Mouse (Mus musculus) retina, postnatal 7 days (tissue): ENCODE data around the gene Rras.

Experiments used
- DNase-seq: peaks from one replicate; pipeline ENCODE4 v3.0.0-alpha.2; 2012; ENCODE audit warnings: low read depth, low spot score

Gene Rras

DNA sequence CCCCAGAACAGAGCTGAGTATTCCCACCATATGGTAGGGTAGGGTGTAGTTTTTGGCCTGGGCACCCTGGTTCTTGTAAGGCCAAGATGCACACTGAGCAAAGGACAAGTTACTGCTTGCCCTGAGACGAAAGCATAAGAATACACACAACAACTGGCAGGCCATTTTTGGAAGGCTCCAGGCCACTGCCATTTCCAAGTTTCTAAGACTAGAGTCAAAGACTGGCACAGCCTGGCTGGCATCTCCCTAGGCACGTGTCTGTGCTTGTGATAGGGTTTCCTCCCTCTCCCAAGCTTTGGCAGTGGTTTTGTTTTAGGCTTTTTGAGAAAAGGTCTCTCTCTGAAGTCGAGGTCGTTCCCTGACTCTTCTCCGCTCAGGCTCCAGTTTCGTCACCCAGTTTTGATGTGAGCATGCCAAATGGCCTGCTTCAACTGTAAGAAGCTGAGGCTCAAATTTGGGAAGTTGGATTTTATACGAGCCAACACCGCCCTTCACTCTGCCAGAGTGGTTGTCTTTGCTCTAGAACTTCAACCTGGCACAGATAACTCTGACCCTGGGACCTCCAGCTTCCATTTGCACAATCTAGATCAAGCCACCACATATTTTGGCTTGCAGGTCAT, 8.0 kb downstream of the Rras start:
- no peak for DNase-seq

DNA sequence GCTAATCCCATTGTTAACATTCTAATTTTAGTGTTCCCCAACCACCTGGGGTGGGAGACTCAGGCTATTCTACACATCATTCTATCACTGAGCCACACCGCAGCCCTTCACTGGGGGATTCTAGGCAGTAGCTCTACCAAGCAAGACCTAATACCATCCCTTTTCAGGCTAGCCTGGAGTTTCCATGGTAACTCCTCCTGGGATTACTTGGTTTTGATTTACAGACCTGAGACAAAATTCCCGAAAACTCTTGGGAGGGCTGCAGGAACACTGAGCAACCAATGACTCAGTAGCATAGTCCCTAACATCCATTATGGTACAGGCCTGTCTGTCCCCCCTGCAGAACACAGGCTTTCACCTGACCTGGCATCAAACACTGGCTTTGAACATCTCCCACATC, 8.5 kb downstream of the Rras start:
- DNase-seq = no peak

DNA sequence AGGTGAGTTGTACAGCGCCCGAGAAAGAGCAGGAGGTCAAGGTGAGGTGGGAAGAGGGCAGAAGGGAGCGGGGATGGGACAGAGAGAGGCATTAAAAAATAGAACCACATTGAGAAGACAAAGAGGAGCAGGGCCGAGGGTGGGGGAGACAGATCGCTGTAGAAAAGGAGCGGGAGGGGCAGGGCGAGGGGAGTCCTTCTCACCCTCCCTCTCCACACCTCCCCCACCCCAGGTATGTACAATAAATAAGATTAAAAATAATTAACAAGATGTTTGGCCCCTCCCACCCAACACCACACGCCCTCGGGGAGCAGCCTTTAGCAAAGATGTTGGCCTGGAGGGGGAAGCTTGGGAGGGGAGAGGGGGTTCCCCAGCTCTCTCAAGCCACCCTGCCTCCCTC, 10.0 kb downstream of the Rras start:
- DNase-seq = no peak

DNA sequence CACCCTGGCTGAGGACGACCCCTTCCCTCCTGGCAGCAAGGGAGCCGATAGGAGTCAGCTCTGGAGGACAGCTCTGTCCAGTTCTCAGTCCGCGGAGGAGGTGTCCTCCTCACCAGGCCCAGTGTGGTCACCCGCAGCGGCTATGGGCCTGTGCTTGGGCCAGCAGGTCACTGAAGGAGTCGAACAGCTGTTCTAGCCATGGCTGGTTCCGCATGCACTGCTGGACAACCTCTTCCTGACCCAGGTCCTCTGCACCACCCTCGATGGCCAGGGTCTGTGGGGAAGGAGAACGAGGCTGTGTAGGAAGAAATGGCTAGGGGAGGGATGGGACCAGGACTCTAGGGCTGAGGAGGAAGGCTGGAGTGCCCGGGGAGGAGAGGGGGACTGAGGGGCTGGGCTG, 10.6 kb downstream of the Rras start:
- no peak for DNase-seq

DNA sequence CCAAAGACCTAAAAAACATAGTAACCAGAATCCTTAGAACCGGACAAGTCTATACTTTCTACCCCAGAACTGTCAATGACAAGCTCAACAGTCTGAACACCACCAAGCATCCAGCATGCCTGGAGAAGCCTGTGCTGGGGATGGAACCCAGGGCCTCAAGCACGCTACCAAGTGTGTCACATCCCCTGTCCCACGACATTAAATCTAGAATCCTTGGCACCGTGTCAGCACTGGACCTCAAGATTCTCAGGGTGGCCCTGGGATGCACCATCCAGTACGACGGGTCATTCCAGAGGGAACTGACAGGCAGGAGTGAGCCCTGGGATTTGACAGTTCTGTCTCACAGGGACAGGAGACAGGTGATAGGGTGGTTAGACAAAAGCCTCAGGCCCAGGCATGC, 12.2 kb downstream of the Rras start:
- no peak for DNase-seq

DNA sequence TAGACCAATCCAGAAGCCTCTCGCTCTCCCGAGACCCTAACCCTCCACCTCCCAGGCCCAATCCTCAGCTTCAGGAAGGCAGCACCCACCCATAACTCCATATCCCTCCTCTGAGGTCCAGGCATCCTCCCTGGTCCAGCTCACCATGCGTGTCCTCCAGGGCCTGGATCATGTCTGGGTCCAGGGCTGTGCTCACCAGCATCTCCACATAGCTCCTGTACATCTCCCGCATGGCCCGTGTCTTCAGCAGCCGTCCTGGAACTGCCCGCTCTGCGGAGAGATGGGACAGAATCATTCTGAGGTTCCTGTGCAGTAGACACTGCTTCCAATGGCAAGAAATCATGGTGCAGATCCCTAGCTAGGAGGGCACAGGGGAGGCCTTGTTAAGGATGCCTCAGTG, 13.1 kb downstream of the Rras start:
- no peak for DNase-seq

DNA sequence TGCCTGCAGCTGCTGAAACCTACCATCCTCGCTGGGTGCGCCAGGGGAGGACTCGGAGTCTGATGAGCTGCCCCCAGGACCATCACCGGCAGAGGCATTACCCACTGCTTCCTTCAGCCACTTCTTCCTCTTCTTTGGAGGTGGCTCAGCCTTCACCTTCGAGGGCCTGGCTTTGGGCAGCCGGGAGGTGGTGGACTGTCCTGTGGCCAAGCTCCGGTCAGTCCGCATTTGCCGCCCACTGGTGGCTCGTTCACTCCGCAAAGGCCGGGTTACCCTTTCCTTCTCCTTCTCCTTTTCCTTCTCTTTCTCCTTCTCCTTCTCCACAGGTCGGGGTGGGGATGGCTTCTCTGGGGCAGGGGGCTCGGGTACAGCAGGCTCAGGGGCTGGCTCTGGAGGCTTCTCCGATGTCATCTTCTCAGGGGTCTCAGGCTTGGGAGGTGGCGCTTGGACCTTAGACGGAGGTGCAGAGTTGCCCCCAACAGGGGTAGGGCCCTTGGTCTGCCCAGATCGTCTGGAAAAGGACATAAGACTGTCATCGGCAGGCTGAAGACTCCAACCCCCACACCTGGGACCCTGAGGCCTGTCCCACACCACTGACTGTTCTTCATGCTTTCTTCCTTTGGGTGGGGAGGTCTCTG, 16.1 kb downstream of the Rras start:
- no peak for DNase-seq

DNA sequence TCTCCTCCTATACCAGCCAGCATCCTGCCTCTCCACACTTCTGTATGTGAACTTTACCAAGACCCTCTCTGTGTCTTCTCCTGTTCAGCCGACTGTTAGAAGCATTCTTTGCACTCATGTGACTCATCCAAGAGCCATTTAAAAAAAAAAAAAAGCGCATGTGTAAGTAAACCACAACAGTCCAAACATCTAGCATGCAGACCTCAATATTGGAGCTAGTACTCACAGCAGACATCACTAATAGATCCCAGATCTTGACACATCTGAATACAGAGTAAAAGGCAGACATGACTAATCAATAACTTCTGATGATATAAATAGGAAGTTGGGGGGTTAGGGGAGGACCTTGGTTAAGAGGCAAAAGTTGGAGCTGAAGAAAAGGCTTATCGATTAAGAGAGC, 17.9 kb downstream of the Rras start:
- no peak for DNase-seq

DNA sequence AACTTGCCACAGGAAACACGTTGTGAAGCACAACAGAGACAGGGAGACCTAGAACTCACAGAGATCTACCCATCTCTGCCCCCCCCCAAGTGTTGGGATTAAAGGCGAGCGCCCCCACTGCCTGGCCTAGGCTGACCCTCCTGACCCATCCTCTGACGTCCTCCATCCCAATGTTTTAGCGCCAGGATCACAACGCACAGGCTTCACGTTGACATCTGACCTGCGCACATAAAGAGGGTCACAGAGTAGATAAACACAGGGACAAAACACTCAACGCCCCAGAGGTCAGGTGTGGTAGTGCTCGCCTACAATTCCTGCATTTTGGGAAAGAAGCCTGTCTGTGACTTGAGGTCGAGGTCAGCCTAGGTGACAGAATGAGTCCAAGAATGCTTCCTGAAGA, 18.9 kb downstream of the Rras start:
- DNase-seq = no peak

DNA sequence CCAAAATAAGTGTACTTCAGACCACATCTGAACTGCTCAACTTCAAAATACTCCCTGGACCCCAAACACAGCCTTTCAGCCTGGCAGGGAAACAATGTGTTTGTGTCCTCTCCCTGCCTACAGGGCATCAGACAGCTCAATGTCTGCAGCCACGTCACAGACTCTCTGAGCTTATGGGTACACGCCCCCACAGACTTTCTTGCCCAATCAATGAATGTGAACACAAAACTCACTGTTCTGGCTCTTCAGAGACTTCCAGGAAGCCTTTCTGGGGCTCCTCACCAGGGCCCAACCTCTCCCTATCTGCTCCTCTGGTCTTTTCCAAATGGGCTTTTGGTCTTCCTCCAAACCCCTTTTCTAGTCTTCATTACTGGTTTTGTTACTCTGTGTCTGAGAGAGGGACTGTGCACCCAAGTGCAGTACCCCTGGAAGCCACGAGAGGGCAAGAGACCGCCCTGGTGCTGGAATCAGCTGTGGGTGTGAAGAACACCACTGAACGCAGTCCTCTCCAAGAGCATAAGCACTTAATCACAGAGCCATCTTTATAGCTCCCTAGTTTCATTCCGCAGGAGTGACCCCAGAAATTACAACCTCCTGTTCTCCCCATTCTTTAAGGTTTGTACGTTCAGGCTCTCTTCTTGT, 20.1 kb downstream of the Rras start:
- DNase-seq = no peak

DNA sequence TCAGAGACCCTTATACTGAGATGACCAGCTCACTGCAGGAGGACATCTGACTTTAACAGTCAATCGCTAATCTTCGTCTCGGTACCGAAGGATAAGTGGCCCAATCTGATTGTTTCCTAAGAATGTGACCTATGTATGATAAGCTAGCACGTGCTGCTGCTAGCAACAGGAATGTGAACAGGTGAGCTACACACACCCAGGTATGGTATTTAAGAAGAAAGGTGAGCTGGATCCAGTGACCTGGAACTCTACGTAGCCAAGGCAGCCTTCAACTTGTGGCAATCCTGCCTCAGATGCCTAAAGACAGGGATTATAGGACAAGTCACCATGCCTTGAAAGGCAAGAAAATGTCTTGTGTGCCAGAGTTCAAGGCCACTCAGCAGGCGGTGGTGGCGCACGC, 20.6 kb downstream of the Rras start:
- no peak for DNase-seq

DNA sequence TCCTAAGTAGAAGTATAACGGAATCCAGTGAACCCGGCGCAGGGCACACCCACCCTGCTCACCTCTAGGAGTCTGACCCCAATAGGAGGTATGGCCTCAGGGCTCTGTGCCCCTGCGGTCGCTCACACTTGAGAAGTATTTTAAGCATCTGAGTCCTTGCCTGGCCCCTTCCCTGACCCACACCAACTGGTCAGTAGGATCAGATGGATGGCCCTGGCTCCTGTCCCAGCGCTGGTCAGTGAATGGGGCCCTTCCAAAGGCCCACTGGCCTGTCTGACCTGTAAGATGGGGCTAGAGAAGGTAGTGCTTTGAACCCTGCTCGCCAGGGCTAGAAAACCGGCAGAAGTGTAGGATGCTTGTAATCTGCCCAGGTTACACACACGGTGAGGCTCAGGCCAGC, 23.1 kb downstream of the Rras start:
- no peak for DNase-seq

DNA sequence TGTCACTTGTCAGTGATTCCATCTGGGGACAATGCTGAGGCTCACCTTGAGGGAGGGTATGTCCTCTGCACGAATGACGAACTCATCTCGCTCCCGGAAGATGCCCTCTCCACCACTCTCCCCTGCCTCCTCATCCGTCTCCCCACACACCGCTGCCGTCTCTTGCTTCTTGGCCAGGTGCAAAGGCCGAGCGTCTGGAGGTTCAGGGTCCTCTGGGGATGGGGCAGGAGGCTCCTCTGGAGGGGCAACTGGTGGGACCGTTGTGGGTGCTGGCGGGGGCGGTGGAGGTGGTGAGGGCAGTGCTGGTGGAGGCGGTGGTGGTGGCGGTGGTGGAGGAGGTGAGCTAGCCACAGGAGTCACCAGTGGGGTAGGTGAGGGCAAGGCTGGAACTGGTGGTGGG, 25.5 kb downstream of the Rras start:
- no peak for DNase-seq

DNA sequence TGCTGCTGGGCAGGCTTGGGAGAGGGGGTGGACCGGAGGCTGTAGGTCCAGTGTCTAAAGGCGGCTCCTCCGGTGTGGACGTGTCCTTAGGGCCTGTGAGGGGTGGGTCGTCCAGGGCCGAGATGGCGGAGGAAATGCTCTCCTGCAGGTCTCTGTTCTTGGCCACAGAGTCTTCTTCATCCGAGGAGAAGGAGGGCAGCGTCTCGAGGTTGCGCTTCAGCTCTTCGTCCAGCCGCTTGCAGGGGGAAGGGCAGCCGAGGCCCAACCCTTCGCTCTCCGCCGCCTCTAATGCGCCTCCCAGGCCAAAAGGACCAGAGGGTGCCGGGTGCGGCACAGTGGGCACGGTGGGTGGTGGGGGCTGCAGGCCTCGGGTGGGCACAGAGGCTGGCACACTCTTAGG, 28.0 kb downstream of the Rras start:
- no peak for DNase-seq

DNA sequence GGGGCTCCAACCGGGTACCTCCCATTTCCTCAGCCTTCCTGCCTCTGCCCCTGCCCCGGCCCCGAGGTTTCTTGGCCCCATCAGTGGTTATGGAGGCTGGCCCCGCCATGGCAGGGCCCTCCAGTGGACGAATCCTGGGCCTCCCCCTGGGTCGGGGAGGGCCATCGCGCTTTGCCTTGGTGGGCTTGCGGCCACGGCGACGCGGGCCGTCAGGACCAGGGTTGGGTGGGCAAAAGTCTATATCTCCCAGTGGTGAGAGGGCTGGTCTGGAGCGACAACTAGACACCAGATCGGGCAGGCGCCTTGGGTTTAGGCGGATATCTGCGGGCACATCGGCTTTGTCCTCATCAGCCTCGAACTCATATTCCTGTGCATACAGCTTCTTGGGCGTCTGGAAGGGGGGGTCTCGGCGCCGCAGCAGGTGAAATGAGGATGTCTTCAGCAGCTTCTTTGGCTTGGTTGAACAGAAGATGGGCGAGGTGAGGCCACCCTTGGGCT, 29.1 kb downstream of the Rras start:
- no peak for DNase-seq

DNA sequence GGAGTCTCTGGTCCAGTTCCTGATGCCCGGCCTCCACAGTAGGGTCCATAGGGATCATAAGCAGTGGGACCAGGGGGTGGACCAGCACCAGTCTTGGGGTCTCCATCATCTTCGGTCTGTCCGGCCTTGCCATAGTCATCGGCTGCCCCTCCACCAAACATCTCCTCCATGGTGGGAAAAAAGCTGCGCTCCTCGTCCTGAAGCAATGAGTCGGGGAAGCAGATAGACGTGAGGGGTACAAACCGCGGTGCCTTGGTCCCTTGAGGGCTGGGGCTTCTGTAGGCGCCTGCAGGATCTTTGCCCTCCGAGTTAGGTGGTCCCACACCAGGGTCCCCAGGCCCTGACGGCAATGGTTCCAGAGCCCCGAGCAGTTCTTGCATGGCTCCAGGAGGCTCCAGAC, 29.7 kb downstream of the Rras start:
- DNase-seq = no peak

DNA sequence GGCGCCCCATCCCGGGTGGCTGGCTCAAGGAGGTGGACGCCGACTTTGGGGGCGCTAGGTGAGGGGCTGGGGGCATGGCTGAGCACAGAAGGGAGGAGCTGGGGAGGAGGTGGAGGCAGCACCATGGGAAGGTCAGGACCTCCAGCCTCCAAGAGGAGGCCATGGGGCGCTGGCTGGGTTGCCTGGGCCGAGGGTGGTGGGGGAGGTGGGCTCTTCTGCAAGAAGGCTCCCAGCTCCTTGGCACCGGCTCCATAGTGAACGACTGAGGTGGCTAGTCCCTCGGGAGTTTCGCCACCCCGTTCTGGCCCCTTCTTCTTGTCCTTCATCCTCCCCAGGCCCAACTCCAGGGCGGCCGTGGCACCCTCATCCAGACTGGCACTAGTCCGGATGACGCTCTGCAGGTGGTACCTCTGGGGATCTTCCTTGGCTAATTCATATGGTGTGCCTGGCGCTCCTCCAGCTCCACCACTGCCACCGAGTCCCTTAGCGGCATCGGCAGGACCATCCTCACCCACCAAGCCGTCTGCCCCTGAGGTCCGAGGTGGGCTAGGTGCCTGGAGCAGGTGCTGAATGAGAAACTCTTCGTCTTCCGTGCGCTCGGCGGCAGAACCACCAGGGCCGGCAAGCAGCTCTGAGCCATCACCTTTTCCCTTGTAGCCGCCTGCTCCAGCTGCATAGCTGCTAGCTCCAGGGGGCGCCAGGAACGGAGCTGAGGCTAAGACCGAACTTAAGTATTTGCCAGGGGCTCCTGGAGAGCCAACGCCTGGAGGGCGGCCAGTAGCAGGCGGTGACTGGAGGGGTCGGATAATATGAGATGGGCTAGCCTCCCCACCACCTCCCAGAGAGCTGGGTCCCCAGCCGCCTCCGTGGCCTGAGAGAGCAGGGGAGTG, 30.5 kb downstream of the Rras start:
- no peak for DNase-seq

DNA sequence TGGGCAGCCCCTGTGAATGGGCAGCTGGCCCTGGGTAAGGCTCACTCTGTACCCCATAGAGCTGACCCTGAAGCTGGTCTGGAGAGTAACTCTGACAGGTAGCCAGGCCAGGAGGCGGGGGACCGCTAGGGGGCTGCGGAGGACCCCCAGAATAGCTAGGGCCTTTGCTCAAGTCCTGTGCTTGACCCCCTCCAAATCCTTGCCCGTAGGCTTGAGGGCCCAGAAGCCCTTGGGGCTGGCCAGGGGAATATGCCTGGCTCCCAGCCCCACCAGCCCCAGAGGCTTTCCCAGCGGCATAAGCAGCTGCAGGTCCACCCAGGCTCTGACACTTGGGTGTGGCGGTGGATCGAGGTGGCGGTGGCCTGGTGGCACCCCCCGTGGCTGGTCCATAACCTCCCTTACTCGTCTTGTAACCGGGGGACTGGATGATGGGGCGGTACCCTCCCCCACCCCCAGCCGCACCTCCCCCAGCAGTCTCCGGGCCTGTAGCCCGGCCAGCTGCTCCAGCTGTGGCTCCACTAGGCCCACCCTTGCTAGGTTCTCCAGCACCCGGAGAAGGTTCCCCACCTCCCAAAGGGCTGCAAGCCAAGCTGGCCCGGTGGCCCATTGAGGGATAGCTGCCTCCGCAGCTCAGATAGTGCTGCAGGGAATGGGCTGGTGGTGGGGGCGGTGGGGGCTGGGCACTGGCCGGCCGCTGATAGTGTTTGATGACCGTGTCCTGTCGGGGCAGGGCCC, 31.3 kb downstream of the Rras start:
- DNase-seq = no peak

DNA sequence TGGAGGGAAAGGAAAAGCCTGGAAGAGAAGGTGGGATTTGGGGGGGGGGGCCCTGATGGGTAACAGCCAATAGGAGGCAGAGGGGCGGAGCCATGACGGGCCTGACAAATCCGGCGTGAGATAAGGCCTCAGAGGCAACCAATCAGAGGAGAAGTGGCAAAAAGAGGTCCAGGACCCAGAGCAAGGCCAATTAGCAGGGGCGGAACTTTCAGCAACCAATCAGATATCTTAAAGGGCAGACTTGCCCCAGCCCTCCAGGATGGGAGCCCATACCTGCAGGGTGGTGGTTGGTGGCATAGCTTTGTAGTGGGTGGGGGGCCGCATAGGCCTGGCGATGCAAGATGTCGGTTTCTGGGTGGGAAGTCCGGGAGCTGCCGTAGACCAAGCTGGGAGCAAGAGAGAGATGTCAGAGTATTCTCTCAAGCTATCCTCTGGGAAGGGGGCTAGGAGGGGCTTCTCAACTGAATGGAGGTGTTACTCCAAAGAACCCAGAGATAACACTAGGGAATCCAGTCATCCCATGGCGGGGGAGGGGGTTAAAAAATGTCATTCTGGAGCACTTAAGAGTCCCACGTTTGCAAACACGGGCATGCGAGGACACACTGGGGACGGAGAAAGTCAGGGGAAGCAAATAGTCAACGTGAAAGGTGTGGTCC, 33.3 kb downstream of the Rras start:
- peak; percentile 76 for DNase-seq

DNA sequence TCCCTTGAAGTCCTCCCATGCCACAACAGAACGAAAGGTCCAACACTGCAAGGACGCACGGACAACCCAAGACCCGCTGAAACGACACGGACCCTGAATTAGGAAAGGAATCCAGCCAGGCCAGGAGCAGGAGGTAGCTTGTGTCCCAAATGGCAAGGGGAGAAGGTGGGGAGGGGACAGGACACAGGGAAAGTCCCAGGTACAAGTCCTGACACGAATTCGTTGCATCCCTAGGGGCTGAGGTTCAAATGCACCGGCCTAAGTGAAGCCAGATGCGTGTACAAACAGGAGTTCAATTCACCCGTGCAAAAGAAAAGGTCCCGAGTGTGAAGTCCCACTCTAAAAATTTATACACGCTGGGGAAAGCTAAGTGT, 33.8 kb downstream of the Rras start:
- no peak for DNase-seq

DNA sequence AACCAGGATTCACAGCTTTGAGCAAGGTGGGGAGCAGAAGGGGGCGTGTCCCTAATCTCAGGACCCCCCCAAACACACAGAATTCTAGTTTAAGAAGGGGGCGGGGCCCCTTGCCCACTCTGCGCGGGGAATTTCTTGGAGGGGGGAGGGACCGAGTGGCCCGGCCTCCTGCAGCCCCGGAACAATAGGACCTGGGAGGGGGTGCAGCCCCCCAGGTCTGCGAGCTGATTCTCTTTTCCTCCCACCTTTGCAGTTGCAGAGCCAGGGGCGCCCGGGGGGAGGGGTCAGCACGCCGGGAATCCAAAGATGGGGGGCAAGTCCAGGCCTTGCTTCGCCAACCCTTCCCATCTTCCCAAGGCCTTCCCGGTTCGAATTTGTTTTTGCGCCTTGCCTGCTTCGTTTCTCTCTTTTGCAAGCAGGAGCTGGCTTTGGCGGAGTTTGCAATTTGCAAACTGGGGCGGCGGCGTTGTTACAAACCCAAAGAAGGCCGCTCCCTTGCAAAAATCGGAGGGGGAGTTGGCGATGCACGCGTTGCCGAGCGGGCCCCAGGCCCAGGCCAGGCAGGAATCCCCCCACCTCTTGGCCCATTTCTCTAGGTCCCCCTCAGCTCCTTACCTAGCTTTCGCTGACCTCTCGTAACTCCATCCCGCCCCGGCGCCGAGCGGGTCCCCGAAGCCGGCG, 34.6 kb downstream of the Rras start:
- no peak for DNase-seq
